Mouse (Mus musculus) cerebellum, postnatal 25 days (tissue): ENCODE measurements at regions not wholly inside any gene's neighbourhood (a gene's known extent, or its start where the extent isn't known, plus 50 kb on each side); places are given as distances from the start of the nearest gene placed in this dataset.

Source experiments
- DNase-seq, 2 experiments: peaks; one replicate each; pipeline ENCODE4 v3.0.0; 2021; ENCODE audit warnings: mixed read lengths in 2 of 2

- no peak for DNase-seq
Measured at GRCm38 (mm10) chr2:30743976-30744620, 59.4 kb downstream of the 1700001O22Rik start.

GRCm38 (mm10) chr2:30743265-30743846 is 60.1 kb downstream of the 1700001O22Rik start:
- no peak for DNase-seq

- DNase-seq, result no peak
Measured at GRCm38 (mm10) chr2:30741450-30741849, 62.0 kb downstream of the 1700001O22Rik start.

- DNase-seq, result no peak
Measured at GRCm38 (mm10) chr2:30737759-30738158, 65.7 kb downstream of the 1700001O22Rik start.

- no peak for DNase-seq
Measured at GRCm38 (mm10) chr2:30736705-30737104, 66.8 kb downstream of the 1700001O22Rik start.

GRCm38 (mm10) chr2:30736236-30736635 is 67.2 kb downstream of the 1700001O22Rik start:
- no peak for DNase-seq

GRCm38 (mm10) chr2:30733853-30734252 is 69.6 kb downstream of the 1700001O22Rik start:
- no peak for DNase-seq

GRCm38 (mm10) chr2:30731832-30732231 is 71.6 kb downstream of the 1700001O22Rik start:
- DNase-seq, result no peak

GRCm38 (mm10) chr2:30727948-30728347 is 75.5 kb downstream of the 1700001O22Rik start:
- DNase-seq, result no peak

GRCm38 (mm10) chr2:30725601-30726489 is 77.6 kb downstream of the 1700001O22Rik start:
- peak; percentile 61 to 72 for DNase-seq

- peak; percentile 48 for DNase-seq
Measured at GRCm38 (mm10) chr2:30725186-30725585, 78.3 kb downstream of the 1700001O22Rik start.

- DNase-seq, result peak in 1 of 2 experiments; percentile 25
Measured at GRCm38 (mm10) chr2:30724521-30724920, 78.9 kb downstream of the 1700001O22Rik start.

- peak; percentile 41 to 47 for DNase-seq
Measured at GRCm38 (mm10) chr2:30723059-30723587, 80.3 kb downstream of the 1700001O22Rik start.

GRCm38 (mm10) chr2:30722263-30723050 is 81.0 kb downstream of the 1700001O22Rik start:
- DNase-seq, result peak; percentile 25

- peak; percentile 65 to 72 for DNase-seq
Measured at GRCm38 (mm10) chr2:30721473-30722262, 81.8 kb downstream of the 1700001O22Rik start.

- DNase-seq, result no peak
Measured at GRCm38 (mm10) chr2:30721048-30721461, 82.4 kb downstream of the 1700001O22Rik start.

GRCm38 (mm10) chr2:30720291-30720690 is 83.2 kb downstream of the 1700001O22Rik start:
- peak; percentile 38 to 43 for DNase-seq

GRCm38 (mm10) chr2:30719611-30720290 is 83.7 kb downstream of the 1700001O22Rik start:
- DNase-seq, result peak; percentile 59 to 71

GRCm38 (mm10) chr2:30718741-30719381 is 84.6 kb downstream of the 1700001O22Rik start:
- DNase-seq, result peak; percentile 89 to 96

- DNase-seq, result peak; percentile 96 to 97
Measured at GRCm38 (mm10) chr2:30718329-30718675, 85.2 kb downstream of the 1700001O22Rik start.
